Mouse (Mus musculus) stomach, postnatal 0 days (tissue): ENCODE measurements at regions not wholly inside any gene's neighbourhood (a gene's known extent, or its start where the extent isn't known, plus 50 kb on each side); places are given as distances from the start of the nearest gene placed in this dataset.

Experiments used
- CTCF ChIP-seq: IDR thresholded peaks from 2 replicates; pipeline ENCODE4 v1.5.1; 2016; ENCODE audit warnings: antibody characterized with exemption, low read depth, mild to moderate bottlenecking, moderate library complexity
- EP300 ChIP-seq: optimal IDR thresholded peaks from 2 replicates; pipeline ENCODE3; 2016; ENCODE audit warnings: antibody characterized with exemption

- TF ChIP-seq CTCF (no peak), EP300 (no peak)
These were observed 131.9 kb upstream of the Fut8 start for GRCm38 (mm10) chr12:77105887-77106600.
